Mouse (Mus musculus): ENCODE measurements at regions not wholly inside any gene's neighbourhood (a gene's known extent, or its start where the extent isn't known, plus 50 kb on each side); places are given as distances from the start of the nearest gene placed in this dataset.

GRCm38 (mm10) chr10:111746067-111746878 is 226.2 kb upstream of the Krr1 start:
- DNase-seq: no peak

- no peak for DNase-seq
Measured at GRCm38 (mm10) chr10:111746879-111747477, 225.5 kb upstream of the Krr1 start.

GRCm38 (mm10) chr10:111748482-111748881 is 224.0 kb upstream of the Krr1 start:
- no peak for DNase-seq

- DNase-seq: no peak
Measured at GRCm38 (mm10) chr10:111753646-111754045, 218.8 kb upstream of the Krr1 start.

- no peak for DNase-seq
Measured at GRCm38 (mm10) chr10:111755964-111756363, 216.5 kb upstream of the Krr1 start.

- DNase-seq: no peak
Measured at GRCm38 (mm10) chr10:111756528-111756927, 215.9 kb upstream of the Krr1 start.

- no peak for DNase-seq
Measured at GRCm38 (mm10) chr10:111757689-111758088, 214.8 kb upstream of the Krr1 start.

- DNase-seq: no peak
Measured at GRCm38 (mm10) chr10:111759505-111759904, 213.0 kb upstream of the Krr1 start.

GRCm38 (mm10) chr10:111762751-111763528 is 209.5 kb upstream of the Krr1 start:
- DNase-seq: no peak

GRCm38 (mm10) chr10:111767011-111767720 is 205.3 kb upstream of the Krr1 start:
- no peak for DNase-seq

- no peak for DNase-seq
Measured at GRCm38 (mm10) chr10:111767813-111768455, 204.5 kb upstream of the Krr1 start.

GRCm38 (mm10) chr10:111769486-111770002 is 202.9 kb upstream of the Krr1 start:
- DNase-seq: no peak

GRCm38 (mm10) chr10:111770027-111770426 is 202.4 kb upstream of the Krr1 start:
- DNase-seq: no peak

- no peak for DNase-seq
Measured at GRCm38 (mm10) chr10:111771010-111771409, 201.5 kb upstream of the Krr1 start.

GRCm38 (mm10) chr10:111777559-111777958 is 194.9 kb upstream of the Krr1 start:
- no peak for DNase-seq

- DNase-seq: no peak
Measured at GRCm38 (mm10) chr10:111778111-111778510, 194.4 kb upstream of the Krr1 start.

- no peak for DNase-seq
Measured at GRCm38 (mm10) chr10:111779956-111780355, 192.5 kb upstream of the Krr1 start.

GRCm38 (mm10) chr10:111782195-111782810 is 190.2 kb upstream of the Krr1 start:
- no peak for DNase-seq

GRCm38 (mm10) chr10:111783496-111783895 is 189.0 kb upstream of the Krr1 start:
- no peak for DNase-seq

- no peak for DNase-seq
Measured at GRCm38 (mm10) chr10:111784065-111784853, 188.2 kb upstream of the Krr1 start.

GRCm38 (mm10) chr10:111787175-111787574 is 185.3 kb upstream of the Krr1 start:
- no peak for DNase-seq

All from cerebellum, postnatal 14 days (tissue).